Mouse (Mus musculus): Measurements from ENCODE around the gene Lsamp.

Gene Lsamp

GRCm38 (mm10) chr16:41535806-41536205, 1551.6 kb downstream of the Lsamp start:
- DNase-seq (ENCODE audit: low spot score in 2 of 2) = no peak

GRCm38 (mm10) chr16:41542641-41543040, 1558.5 kb downstream of the Lsamp start:
- DNase-seq (ENCODE audit: low spot score in 2 of 2) = no peak

GRCm38 (mm10) chr16:41551164-41551563, 1567.0 kb downstream of the Lsamp start:
- DNase-seq (ENCODE audit: low spot score in 2 of 2) = no peak

- no peak for DNase-seq (ENCODE audit: low spot score in 2 of 2)
These were observed 1567.7 kb downstream of the Lsamp start for GRCm38 (mm10) chr16:41551851-41552262.

GRCm38 (mm10) chr16:41557104-41557503, 1572.9 kb downstream of the Lsamp start:
- DNase-seq (ENCODE audit: low spot score in 2 of 2) = no peak

GRCm38 (mm10) chr16:41565233-41565632, 1581.1 kb downstream of the Lsamp start:
- no peak for DNase-seq (ENCODE audit: low spot score in 2 of 2)

- no peak for DNase-seq (ENCODE audit: low spot score in 2 of 2)
These were observed 1604.6 kb downstream of the Lsamp start for GRCm38 (mm10) chr16:41588675-41589301.

- no peak for DNase-seq (ENCODE audit: low spot score in 2 of 2)
These were observed 1628.1 kb downstream of the Lsamp start for GRCm38 (mm10) chr16:41612229-41612628.

GRCm38 (mm10) chr16:41623871-41624270, 1639.7 kb downstream of the Lsamp start:
- DNase-seq (ENCODE audit: low spot score in 2 of 2) = no peak

- DNase-seq (ENCODE audit: low spot score in 2 of 2) = no peak
These were observed 1649.7 kb downstream of the Lsamp start for GRCm38 (mm10) chr16:41633898-41634297.

GRCm38 (mm10) chr16:41640876-41641275, 1656.7 kb downstream of the Lsamp start:
- DNase-seq (ENCODE audit: low spot score in 2 of 2) = no peak

- DNase-seq (ENCODE audit: low spot score in 2 of 2) = no peak
These were observed 1669.1 kb downstream of the Lsamp start for GRCm38 (mm10) chr16:41653261-41653660.

GRCm38 (mm10) chr16:41674316-41675038, 1690.3 kb downstream of the Lsamp start:
- no peak for DNase-seq (ENCODE audit: low spot score in 2 of 2)

GRCm38 (mm10) chr16:41675774-41676173, 1691.6 kb downstream of the Lsamp start:
- DNase-seq (ENCODE audit: low spot score in 2 of 2) = no peak

GRCm38 (mm10) chr16:41692435-41692834, 1708.3 kb downstream of the Lsamp start:
- DNase-seq (ENCODE audit: low spot score in 2 of 2) = no peak

- DNase-seq (ENCODE audit: low spot score in 2 of 2) = no peak
These were observed 1717.7 kb downstream of the Lsamp start for GRCm38 (mm10) chr16:41701790-41702428.

- no peak for DNase-seq (ENCODE audit: low spot score in 2 of 2)
These were observed 1744.9 kb downstream of the Lsamp start for GRCm38 (mm10) chr16:41728900-41729585.

- no peak for DNase-seq (ENCODE audit: low spot score in 2 of 2)
These were observed 1745.8 kb downstream of the Lsamp start for GRCm38 (mm10) chr16:41729911-41730310.

GRCm38 (mm10) chr16:41745037-41745436, 1760.9 kb downstream of the Lsamp start:
- no peak for DNase-seq (ENCODE audit: low spot score in 2 of 2)

GRCm38 (mm10) chr16:41746235-41746911, 1762.2 kb downstream of the Lsamp start:
- DNase-seq (ENCODE audit: low spot score in 2 of 2) = no peak

GRCm38 (mm10) chr16:41747874-41748273, 1763.7 kb downstream of the Lsamp start:
- no peak for DNase-seq (ENCODE audit: low spot score in 2 of 2)

- no peak for DNase-seq (ENCODE audit: low spot score in 2 of 2)
These were observed 1764.6 kb downstream of the Lsamp start for GRCm38 (mm10) chr16:41748759-41749158.

All from spleen, postnatal 36 days (tissue).